Mouse (Mus musculus): Measurements from ENCODE around the gene Spag16.
"Not testable (repeated sequence)": the region's sequence is repeated elsewhere in the genome, so short reads cannot be mapped to it uniquely, and the experiment has no call there.

Spag16 gene

GRCm38 (mm10) chr1:69826806-69827703 lies at the start of gene Spag16:
Spag16 (plus strand) TSS chr1:69826970.
- in situ Hi-C loops (cut with MboI; ENCODE audit: unreplicated experiment in 2 of 2): no loop called here

GRCm38 (mm10) chr1:69785129-69785528 lies 41.6 kb upstream of the Spag16 start:
- in situ Hi-C loops (cut with MboI; ENCODE audit: unreplicated experiment in 2 of 2): loop anchor here (10.0 to 25.0 kb wide), 3 partner anchors 1502 to 1727 kb away; no protein-coding TSS in a partner anchor

- in situ Hi-C loops (cut with MboI; ENCODE audit: unreplicated experiment in 2 of 2): loop anchor here (10.0 to 25.0 kb wide), 3 partner anchors 1501 to 1726 kb away; no protein-coding TSS in a partner anchor
Observed at GRCm38 (mm10) chr1:69786716-69787115, 40.1 kb upstream of the Spag16 start.

GRCm38 (mm10) chr1:69787379-69787778 lies 39.4 kb upstream of the Spag16 start:
- in situ Hi-C loops (cut with MboI; ENCODE audit: unreplicated experiment in 2 of 2): loop anchor here (10.0 to 25.0 kb wide), 3 partner anchors 1500 to 1725 kb away; no protein-coding TSS in a partner anchor

GRCm38 (mm10) chr1:69790337-69791250 lies 36.2 kb upstream of the Spag16 start:
- in situ Hi-C loops (cut with MboI; ENCODE audit: unreplicated experiment in 2 of 2): loop anchor here (25.0 kb wide), 2 partner anchors 1497 to 1722 kb away; no protein-coding TSS in a partner anchor

- in situ Hi-C loops (cut with MboI; ENCODE audit: unreplicated experiment in 2 of 2): loop anchor here (25.0 kb wide), 2 partner anchors 1488 to 1713 kb away; no protein-coding TSS in a partner anchor
Observed at GRCm38 (mm10) chr1:69798948-69799565, 27.7 kb upstream of the Spag16 start.

- in situ Hi-C loops (cut with MboI; ENCODE audit: unreplicated experiment in 2 of 2): no loop called here
Observed at GRCm38 (mm10) chr1:69810161-69810560, 16.6 kb upstream of the Spag16 start.

- in situ Hi-C loops (cut with MboI; ENCODE audit: unreplicated experiment in 2 of 2): not testable (repeated sequence)
Observed at GRCm38 (mm10) chr1:69825635-69826034, 1.1 kb upstream of the Spag16 start.

- in situ Hi-C loops (cut with MboI; ENCODE audit: unreplicated experiment in 2 of 2): no loop called here
Observed at GRCm38 (mm10) chr1:69828872-69829479, 2.2 kb downstream of the Spag16 start.

GRCm38 (mm10) chr1:69830586-69830985 lies 3.8 kb downstream of the Spag16 start:
- in situ Hi-C loops (cut with MboI; ENCODE audit: unreplicated experiment in 2 of 2): no loop called here

- in situ Hi-C loops (cut with MboI; ENCODE audit: unreplicated experiment in 2 of 2): no loop called here
Observed at GRCm38 (mm10) chr1:69831002-69831401, 4.2 kb downstream of the Spag16 start.

- in situ Hi-C loops (cut with MboI; ENCODE audit: unreplicated experiment in 2 of 2): not testable (repeated sequence)
Observed at GRCm38 (mm10) chr1:69833476-69833875, 6.7 kb downstream of the Spag16 start.

- in situ Hi-C loops (cut with MboI; ENCODE audit: unreplicated experiment in 2 of 2): no loop called here
Observed at GRCm38 (mm10) chr1:69853436-69853835, 26.7 kb downstream of the Spag16 start.

- in situ Hi-C loops (cut with MboI; ENCODE audit: unreplicated experiment in 2 of 2): no loop called here
Observed at GRCm38 (mm10) chr1:69867776-69868175, 41.0 kb downstream of the Spag16 start.

GRCm38 (mm10) chr1:69956606-69957005 lies 129.8 kb downstream of the Spag16 start:
- in situ Hi-C loops (cut with MboI; ENCODE audit: unreplicated experiment in 2 of 2): no loop called here

GRCm38 (mm10) chr1:69996874-69997273 lies 170.1 kb downstream of the Spag16 start:
- in situ Hi-C loops (cut with MboI; ENCODE audit: unreplicated experiment in 2 of 2): no loop called here

- in situ Hi-C loops (cut with MboI; ENCODE audit: unreplicated experiment in 2 of 2): no loop called here
Observed at GRCm38 (mm10) chr1:70012991-70013390, 186.2 kb downstream of the Spag16 start.

- in situ Hi-C loops (cut with MboI; ENCODE audit: unreplicated experiment in 2 of 2): no loop called here
Observed at GRCm38 (mm10) chr1:70037384-70037783, 210.6 kb downstream of the Spag16 start.

GRCm38 (mm10) chr1:70067404-70067803 lies 240.6 kb downstream of the Spag16 start:
- in situ Hi-C loops (cut with MboI; ENCODE audit: unreplicated experiment in 2 of 2): no loop called here

GRCm38 (mm10) chr1:70073440-70073839 lies 246.7 kb downstream of the Spag16 start:
- in situ Hi-C loops (cut with MboI; ENCODE audit: unreplicated experiment in 2 of 2): no loop called here
